Mouse (Mus musculus) spleen, postnatal 10 days (tissue): ENCODE results near the gene Gm20521.

ENCODE experiments used
- DNase-seq, 2 experiments: peaks; one replicate each; pipeline ENCODE4 v3.0.0; 2021 to 2022; ENCODE audit warnings: low spot score in 2 of 2

Gm20521 gene

DNA sequence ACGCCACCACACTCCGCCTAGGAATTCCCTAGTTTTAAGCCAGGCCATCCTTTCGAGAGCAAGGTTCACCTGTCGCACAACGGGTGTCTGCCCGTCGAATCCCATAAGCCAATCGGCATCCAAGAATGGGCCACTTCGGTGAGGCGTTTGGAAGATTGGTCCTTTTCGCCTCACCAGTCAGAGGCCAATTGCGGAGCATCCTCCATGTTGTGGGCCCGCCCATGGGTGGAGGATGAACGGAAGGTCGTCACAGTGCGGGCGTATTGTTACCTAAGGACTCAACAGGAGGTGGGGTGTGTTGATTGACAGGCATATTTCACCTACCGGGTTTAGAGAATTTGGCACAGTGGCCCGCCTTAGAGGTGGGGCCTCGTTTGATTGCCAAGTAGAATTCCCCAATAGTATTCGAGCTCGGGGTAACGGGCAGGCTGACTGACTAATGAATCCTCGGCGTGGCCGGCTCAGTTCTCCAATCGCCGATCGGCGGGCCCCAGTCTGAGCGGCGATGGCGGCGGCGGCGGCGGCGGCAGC lies 10.5 kb downstream of the Gm20521 start:
- DNase-seq = peak; percentile 95 to 98

DNA sequence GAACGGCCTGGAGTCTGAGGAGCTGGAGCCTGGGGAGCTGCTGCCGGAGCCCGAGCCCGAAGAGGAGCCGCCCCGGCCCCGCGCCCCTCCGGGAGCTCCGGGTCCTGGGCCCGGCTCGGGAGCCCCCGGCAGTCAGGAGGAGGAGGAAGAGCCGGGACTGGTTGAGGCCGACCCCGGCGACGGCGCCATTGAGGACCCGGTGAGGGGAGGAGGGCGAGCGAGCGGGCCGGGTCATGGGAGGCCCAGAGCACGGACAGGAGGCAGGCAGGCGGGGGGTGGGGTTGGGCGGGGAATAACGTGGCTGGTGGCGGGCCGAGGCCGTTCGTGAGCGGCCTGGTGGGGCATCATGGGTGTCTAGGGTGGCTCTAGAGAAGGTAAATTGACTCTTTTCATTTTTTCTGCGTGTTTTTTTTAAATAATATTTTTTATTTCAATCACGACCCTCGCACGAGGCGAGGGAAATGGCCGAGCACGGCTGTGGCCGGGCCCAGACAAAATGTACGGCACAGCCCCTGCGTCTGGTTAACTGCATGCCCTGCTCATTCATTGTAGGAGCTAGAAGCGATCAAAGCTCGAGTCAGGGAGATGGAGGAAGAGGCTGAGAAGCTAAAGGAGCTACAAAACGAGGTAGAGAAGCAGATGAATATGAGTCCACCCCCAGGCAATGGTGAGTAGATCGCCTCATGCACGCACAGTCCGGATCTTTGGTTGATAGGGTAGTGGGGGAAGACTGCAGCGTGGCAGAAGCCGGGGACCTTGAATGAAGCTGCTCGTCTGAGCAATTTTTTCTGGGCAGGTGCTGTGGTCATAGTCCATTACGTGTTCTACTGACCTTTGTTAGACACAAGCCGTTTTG lies 11.3 kb downstream of the Gm20521 start:
- DNase-seq = peak; percentile 75 to 81

DNA sequence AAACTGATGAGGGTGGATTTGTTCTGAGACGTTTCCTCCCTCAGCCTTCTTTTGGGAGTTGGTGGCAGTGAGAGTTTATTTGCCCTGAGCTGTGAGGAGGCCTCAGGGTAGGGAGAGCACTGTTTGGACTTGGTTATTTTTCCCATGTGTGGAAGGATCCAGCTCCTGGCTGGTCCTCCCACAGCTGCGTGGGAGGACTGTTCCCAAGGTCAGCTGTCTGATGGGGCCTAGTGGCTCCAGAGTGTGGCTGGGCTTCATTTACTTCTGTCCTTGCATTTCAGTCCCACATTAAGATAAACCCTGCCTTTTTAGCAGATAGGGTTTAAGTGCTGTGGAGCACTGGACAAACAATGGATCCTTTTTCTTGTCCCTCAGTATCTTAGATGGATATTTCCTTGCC lies 14.2 kb downstream of the Gm20521 start:
- no peak for DNase-seq

DNA sequence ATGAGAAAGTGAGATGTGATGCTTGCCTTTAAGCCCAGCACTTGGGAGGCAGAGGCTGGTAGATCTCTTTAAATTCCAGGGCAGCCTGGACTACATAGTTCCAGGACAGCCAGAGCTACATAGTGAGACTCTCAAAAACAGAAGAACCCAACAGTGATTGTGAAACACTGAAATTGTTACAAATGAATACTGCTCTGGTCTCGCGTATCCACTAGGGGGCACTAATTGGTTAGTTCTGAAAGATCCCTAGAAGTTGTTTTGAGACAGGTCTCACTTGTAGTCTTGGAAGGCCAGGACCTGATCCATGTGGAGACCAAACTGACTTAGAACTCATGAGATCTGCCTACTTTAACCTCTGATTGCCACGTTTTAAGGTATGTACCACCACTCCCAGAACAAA lies 17.1 kb downstream of the Gm20521 start:
- DNase-seq = peak; percentile 23 to 60

DNA sequence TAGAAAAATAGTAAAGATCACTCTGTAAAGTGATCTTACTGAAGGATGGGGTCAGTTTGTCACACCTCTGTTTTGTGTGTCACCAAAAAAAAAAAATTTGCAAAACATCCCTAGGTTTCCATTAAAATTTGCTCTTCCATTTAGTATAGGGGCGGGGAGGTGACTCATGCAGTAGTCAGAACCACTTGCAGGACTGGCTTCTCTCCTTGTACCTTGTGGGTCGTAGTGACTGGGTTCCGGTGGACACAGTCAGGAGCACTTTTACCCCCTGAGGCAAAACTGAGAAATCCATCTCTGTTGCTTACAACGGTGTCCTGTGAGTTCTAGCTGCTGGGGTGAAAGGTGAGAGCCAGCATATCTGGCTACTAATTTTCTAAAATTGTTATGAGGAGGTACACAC lies 20.4 kb downstream of the Gm20521 start:
- DNase-seq = no peak

DNA sequence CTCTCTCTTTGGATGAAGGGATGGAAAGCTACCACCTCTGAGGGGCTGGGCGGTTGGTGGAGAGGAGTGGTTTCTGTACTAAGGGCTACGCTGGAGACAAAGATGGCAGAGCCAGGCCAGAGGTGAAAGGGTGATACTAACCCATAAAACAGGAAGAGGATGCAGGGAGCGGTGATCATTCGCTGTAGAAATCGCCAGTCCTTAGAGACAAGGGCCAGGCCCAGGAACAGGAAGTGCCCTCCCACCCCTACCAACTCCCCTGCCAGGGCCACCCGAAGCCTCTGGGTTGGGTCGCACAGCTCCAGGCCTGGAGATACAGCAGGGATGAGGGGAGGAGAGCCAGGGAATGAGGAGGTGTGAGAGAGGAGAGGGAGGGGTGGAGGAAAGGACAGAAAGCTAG lies 25.4 kb downstream of the Gm20521 start:
- no peak for DNase-seq

DNA sequence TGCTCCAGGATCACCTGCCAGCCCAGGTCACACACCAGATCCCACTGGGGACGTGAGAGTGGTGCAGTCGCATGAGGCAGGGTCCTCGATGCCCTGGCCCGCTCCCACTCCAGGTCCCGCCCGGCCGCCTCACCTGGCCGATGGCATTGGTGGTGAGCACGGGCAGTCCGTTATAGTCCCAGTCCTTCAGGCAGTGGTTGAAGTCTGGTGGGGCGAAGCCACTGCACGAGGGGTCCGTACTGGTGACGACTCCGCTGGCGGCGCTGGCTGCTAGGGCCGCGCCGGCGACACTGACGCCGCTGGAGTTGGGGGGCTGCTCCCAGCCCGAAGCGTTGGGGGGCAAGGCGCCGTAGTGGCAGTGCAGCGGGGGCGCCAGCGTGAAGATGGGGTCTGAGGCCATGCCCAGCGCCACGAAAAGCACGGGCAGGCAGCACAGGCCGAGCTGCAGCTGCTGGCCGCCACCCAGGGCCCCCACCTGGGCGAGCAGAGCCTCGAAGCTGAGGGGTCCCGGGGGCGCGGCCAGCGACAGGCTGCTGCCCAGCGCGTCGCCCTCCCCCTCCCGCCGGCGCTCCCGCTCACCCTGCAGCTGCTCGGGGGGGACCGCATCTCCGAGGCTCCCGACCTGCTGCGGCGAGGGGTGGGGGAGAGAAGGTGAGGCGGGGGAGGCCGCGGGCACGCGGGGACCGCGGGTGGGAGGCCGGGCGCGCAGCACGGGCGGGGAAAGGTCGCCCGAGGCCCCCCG lies 29.0 kb downstream of the Gm20521 start:
- DNase-seq = no peak

DNA sequence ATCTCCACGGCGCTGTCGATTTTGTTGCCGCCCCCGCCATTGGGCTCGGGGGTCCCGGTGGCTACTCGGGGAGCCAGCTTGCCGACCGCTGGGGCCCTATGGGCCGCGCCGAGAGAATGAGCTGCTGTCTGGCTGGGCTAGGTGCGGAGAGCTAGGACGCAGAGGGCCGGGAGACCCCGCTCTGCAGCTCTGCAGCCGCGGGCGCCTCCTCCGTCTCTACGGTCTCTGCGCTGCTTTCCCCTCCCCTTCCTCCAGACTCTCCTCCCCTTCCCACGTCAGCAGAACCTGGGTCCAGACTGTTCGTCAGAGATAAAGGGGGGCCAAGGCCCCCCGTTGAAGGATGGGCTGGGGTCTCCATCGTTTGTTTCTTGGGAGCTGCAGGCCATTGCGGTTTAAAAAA lies 29.6 kb downstream of the Gm20521 start, which contains the start of gene Slc22a17:
Gene Slc22a17 (minus strand): TSS at position 247 of the 400 bp plus-strand sequence.
- DNase-seq = peak in 1 of 2 experiments; percentile 43

DNA sequence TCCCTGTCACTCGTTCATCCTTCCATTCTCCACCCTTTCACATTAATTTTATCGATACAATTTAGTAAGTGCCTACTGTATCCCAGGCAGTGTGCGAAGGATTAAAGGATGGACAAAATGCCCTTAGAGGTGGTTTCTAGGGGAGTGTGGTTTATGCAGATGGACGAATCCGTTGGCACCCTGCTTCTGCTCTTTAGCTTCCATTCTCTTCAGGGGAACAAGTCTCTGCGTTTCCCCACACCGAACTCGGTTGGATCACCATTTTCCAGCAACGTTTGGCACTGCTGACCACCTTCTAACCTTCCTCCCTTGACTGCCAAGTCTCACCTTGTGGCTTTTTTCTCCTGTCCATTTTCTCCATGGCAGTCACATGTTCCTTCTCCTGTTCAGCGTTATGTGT lies 30.1 kb downstream of the Gm20521 start:
- DNase-seq = no peak

DNA sequence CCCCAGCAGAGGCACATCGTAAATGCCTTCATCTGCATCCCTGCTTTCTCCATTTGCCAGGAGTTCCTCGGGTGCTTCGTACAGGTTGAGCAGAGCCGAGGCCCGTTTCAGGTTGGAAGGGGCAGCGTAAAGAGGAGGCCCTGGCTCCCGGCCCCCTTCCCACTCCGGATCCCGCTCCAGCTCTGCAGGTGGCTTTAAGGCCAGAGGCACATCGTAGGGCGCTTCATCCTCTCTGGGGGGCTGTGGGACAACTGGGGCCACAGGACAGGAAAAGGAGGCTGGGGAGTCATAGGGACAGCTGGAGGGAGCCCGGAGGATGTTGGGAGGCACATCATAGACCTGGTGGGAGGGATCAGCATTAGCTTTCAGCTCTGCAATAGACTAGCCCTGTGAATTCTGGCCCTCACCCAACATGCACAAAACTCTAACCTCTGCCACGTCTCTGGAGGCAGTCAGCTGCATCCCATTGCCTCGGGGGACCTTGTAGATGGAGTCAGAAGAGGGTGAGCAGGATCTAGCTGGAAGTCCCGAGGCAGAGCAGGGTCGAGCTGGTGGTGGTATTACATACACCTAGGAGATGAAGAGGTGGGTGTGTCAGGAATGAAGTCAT lies 36.9 kb downstream of the Gm20521 start:
- no peak for DNase-seq

DNA sequence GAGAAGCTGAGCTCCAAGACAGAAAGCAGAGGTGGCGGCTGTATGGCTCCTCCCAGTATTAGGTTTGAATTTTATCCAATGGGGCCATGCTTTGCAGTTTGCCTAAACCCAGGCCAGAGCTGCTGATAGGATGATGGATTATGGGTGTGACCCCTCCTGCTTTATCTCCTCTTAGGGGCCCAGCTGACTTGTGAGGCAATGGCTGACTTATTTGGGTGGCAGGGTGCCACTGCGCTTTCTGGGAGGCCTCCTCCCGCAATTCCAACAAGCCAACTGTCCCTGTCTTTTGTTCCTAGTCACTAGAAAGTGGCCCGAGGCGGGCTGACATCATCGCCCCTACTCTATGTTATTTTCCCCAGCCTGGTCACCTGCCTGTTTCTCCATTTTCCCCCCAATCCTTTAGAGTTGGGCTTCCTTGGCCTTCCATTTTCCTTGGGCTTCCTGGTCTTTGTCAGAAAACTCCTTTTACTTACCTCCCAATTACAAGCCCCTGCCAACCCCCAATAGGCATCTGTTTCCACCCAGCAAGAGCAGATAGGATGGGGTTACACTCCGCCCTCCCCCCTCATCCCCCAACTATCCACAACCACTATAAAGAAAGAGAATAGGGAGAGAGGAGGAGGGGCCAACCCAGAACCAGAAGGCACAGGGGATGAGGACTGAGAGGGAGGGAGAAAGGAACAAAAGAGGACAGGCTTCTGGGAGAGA lies 41.6 kb downstream of the Gm20521 start:
- no peak for DNase-seq

DNA sequence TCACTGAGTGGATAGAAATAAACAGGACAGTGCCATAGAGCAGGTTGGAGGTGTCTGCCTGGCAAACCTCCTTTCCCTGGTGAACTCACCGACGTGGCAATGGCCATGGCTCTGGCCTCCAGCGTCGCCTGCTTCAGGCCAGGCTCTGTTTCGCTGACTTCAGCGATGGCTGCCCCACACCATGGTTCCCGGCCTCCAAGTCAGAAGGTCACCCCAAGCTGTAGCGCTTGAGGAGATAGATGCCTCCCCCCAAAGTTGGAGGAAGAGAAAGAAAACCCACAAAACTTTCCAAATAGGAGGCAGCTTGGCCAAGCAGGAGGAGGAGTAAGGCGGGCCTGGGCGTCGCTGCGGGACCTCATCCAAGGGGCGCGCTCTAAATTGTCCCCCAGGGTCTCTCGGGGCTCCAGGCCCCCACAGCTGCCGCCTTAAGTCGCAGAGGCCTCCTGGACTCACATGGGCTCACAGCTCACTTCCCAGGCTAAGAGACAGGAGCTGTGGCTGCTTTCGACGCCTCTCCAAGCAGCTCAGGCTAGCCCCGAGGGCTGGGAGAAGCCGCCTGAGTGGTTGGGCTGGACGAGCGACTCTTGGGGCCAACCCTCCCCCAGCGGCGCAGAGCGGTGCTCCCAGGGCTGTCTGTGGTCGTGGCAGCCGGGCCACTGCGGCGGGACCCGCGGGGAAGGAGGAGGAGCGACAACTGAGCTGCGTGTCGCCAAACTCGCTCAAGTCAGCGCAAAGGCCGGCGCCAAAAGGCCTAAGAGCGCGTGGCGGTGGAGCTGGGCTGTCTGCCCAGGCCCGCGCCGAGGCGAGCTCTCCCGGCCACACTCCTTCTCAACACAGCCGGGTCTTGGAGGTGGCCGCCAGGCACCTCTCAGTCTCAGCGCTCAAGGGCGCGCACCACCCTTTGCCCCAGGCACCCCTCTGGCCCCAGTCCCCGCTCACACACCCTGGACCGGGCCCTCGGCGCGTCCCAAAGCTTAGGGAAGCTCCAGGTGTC lies 42.4 kb downstream of the Gm20521 start, which contains the start of gene Efs:
Gene Efs (minus strand): TSS at position 778 of the 994 bp plus-strand sequence.
- DNase-seq = no peak

DNA sequence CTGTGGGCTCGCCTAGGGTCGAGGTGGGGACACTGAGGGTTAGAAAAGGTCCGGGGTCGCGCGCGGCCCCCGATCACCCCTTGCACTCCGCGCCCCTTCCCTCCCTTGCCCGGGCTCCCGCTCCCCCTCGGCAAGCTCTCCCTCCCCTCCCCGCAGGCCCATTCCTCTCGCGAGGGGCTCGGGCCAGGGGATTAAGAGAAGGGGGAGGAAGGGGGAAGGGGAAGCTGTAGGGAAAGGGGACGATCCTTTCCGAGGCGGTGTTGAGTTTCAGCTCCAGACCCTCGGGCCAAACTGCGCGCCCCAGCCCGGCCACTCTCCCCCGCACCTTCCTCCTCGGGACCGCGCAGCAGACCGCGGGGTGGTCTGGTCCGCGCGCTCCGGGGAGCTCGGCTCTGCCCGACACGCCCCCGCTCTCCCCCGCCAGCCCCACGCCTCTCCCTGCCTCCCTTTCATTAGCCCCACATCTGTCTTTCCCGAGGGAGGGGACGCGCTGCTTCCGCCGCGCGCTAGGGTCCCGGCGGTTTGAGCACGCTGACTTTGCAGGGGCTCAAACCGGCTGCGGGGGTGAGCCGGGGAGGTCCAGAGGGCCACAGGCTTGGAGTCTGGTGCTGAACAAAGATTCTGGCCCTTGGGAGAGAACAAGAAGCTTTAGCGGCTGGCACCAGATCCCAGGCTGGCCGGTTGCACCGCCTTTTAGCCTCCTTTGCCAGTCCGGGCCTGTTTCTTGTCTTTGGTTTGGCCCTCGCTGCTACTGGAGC lies 43.3 kb downstream of the Gm20521 start:
- DNase-seq = no peak

DNA sequence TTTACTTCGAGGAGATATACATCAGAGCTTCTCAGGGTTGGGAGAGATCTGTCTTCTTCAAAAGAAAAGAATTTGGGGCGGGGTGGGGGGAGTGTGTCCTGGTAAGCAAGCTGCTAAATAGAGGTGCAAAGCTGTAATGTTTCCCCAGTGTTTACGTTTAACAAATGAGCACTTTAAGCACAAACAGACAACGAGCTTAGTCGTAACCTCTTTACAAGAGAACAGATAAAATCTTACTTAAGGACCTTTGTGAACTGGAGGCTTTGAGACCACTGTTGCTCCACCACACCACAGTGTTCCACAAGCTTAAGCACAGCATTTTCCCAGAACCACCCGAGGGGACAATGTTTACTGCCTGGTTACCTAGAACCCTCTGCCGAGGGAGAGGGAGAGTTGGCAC lies 44.1 kb downstream of the Gm20521 start:
- DNase-seq = no peak

DNA sequence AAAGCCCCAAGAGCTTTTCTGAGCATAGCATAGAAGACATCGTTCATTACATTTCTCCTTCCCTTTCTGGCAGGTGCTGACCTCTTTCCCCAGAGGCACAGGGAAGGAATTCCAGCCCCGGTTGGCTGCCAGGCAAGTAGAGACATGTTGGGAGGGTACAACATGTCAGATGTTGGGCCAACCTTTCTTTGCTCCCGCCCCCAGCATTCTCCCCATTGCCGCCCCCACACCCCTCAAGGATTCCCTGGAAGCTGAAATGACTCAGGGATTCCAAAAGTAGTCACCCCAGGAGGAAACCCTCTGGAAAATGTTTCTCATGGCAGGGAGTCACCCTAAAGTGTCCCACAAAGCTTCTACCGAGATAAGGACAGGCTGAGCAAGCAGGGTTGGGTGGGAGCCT lies 46.6 kb downstream of the Gm20521 start:
- DNase-seq = no peak

DNA sequence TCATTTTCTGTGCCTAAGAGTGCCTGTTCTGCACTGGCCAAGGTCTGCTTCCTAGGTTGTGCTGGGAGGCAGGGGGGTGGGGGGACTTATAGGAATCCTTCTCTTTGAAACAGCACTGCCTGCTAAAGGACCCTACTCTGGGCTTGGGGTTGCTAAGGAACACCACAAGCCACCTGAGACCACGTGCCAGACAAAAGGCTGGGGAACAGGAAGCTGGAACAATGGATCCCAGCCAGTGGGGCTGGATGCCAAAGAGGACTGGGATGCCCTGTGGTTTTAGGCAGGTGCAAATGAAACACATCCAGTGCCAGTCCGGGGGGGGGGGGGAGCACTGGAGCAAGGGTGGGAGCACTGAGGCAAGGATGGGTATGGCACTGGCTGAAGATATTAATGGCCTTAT lies 47.2 kb downstream of the Gm20521 start:
- DNase-seq = no peak

DNA sequence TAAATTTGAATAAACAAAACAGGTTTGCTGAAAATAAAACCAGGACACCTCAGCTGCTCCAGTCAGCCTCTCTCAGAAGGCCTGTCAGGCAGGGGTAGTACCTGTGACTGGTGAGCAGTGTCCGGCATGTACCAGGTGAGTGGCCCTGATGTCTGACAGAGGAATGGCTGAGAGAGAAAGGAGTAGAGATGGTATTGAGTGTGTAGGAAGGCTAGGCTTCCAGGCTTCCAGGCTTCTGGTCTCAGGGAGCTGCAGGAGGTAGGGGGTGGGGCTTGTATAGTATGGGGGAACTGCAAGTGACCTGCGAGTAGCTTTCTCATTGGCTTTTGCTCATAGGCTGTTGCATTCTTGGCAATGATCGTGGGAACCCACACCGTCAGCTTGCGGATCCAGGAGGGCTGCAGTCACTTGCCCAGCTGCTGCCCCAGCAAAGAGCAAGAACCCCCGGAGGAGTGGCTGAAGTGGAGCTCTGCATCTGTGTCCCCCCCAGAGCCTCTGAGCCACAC lies 49.5 kb downstream of the Gm20521 start, which contains the start of gene Il25:
Gene Il25 (plus strand): TSS at position 51 of the 506 bp plus-strand sequence.
- DNase-seq = no peak

DNA sequence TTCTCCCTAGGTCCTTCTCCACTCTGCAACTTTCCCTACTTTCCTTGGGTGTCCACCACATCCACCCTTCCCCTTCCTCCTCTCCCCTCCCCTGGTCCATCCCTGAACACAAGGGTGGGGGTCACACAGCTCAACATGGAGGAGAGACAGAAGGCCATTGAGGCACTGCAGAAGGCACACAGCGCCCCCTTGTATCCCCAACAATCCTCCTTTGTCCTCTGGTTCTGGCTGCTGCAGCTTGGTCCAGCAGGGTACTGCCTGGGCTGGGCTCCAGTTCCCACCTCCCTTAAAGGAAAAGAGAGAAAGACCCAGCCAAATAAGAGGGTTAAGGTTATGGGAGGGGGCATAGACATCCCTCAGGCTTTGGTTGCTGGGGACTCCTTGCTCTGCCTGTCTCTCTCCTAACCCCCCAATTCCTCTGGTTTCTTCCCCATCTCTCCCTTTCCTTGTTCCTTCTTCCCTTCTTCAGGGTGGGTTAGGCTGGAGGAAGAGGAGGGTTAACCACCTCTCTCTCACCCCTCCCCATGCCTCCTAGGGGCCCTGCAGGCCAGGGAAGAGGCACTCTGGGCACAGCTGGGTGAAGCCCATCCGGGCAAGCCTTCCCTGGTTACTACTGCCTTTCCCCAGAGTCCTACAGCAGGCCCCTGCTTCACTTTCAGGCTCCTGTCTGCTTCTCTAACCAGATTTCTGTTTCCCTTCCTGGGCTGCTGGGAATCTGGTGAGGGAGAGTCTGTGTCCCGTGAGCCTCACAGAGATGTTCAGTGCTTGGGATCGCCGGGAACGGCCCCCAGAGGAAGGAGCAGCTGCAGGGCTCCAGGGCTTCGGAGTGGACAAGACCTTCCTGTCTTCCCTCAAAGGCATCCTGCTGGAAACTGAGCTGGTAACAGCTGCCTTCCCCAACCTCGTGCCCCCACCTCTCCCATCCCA lies 52.9 kb downstream of the Gm20521 start, which contains the start of gene Cmtm5:
Gene Cmtm5 (plus strand): TSS at position 358 of the 927 bp plus-strand sequence.
- DNase-seq = no peak
